Mouse (Mus musculus) frontal cortex, adult 2 months (tissue): ENCODE measurements at regions not wholly inside any gene's neighbourhood (a gene's known extent, or its start where the extent isn't known, plus 50 kb on each side); places are given as distances from the start of the nearest gene placed in this dataset.
"Not testable (repeated sequence)": the region's sequence is repeated elsewhere in the genome, so short reads cannot be mapped to it uniquely, and the experiment has no call there.

Experiments
- DNase-seq, 2 experiments: peaks; one replicate each; pipeline ENCODE4 v3.0.0; 2022; ENCODE audit warnings: low spot score in 1 of 2; ENCODE audit errors: extremely low spot score in 1 of 2

DNA sequence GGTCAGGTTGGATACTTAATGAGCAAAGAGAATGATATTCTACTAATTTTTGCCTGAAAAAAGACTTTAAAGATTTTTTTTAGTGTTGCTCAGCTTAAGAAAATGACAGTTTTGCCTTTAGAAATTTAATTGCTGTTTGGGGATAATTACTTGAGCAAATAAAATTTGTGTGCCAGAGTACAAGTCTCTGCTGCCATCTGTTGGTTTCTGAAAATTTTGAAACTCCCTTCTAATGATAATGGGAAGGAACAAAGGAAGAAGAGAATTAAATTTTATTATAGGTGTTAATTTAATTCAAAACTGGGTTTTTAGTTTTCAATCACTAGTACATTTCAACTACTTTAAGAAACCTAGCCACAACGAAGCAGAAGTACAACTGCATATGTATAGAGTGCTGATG lies 94.1 kb downstream of the Gm17521 start:
- DNase-seq = peak in 1 of 2 experiments; percentile 8

DNA sequence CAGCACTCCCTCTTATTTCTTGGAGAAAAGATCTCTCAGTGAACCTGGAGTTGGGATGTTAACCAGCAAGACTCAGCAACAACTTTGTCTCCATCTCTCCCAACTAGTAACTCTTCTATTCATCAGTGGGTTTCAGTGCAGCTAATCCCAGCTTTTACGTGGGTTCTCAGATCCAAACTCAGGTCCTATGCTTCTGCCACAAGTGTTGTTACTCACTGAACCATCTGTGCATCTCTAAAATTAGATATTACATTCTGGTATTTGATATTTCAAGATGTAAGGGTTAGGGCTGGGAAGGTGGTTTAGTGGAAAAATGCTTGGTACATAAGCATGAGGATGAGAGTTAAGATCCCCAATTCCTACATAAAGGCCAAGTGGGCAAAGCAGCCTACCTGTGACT lies 136.8 kb downstream of the Gm17521 start:
- peak; percentile 1 to 32 for DNase-seq

DNA sequence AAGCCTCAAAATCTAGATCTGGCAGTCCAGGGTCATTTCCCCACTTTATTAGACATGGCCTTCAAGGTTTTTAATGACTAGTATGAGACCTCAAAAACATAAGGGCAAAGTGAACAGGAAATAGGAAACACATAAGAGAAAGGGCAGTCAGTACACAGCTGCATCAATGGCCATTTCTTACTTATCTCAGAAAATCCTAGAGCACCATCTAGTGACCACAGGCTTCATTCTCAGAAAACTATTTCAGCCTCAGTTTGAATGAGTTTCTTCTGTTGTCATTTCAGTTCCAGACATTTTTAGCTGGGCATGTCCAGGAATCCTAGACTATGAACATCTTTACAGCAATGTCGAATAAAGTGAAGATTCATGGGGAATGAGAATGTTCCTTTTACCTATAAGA lies 175.0 kb downstream of the Gm17521 start:
- peak in 1 of 2 experiments; percentile 11 for DNase-seq

DNA sequence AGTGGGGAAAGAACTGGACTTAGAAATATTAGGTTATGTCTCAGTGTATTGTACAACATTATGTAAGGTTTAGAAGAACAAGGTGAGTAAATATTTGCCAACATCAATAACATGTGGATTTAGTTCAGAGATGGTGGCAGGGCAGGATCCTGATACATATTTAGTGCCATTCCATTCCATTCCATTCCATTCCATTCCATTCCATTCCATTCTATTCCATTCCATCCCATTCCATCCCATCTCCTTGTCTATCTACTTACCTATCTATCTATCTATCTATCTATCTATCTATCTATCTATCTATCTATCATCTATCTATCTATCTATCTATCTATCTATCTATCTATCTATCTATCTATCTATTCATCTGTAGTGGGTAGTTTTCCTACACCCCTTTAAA lies 198.2 kb downstream of the Gm17521 start:
- DNase-seq = not testable (repeated sequence)

DNA sequence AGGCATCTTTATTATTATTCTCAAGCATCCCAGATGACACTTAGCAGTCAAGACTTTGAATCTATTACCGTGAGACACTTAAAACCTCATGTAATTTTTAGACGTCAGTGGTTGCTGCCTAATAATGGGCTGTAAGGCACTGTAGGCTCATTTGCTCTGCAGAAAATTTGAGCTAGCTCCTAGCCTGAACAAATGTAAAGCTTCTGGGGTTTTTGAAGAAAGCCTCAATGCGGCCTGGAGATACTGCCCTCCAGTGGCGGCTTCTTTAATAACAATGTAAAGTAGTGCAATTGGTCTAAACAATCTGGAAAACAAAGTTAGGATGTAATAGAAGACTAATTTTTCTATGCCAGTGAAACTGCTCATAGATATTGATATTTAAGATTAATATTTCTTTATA lies 203.4 kb downstream of the Gm17521 start:
- peak in 1 of 2 experiments; percentile 68 for DNase-seq
